In the genomic region with DNA sequence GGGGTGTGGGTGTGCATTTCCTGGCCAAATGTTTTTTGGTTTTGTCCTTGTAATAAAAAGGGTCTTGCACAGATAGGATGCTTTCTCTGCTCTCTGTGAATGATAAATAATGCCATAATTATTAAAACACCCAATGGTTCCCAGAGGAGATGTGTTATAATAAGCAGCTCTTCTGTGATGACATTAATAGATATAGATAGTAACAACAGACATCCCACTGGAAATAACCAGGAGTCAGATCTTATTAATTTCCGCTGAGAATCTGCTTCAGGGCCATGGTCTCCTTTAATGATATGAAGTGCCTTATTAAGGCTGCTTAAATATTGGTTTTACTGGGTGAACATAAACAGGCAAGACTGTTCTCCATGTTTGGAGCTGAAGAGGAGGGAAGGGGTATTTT, we compare ENCODE assay signal across 30 mouse cellular contexts. TPM values are rescaled to one million over a fixed set of nuclear protein-coding genes. Genes with fewer than 3 reads are reported as not detected.
DNase-seq lines count a peak whose midpoint lies in the region; ATAC-seq lines count a peak whose summit lies in the region.
"Had no signal": no experiment of that assay in that cellular context is flagged by ENCODE, and none has a peak within 500 bp of the region (broad histone marks: within the 10 kb centered on the region; RNA-seq: fewer than 3 reads in every experiment).

No protein-coding gene starts in this region.

- no peaks in the 10 kb centered on the region for H3K9me3 ChIP-seq in hindbrain, embryonic 11.5 days (ENCODE audit: control insufficient read depth, low read length)
- no peaks in the 10 kb centered on the region for H3K9me3 ChIP-seq in hindbrain, embryonic 10.5 days
- no peaks in the 10 kb centered on the region for H3K9me3 ChIP-seq in neural tube, embryonic 13.5 days
- H3K9me3 ChIP-seq in neural tube, embryonic 14.5 days (ENCODE audit: control insufficient read depth, low read length) = no peaks in the 10 kb centered on the region
- H3K9me3 ChIP-seq: forebrain, embryonic 13.5 days; heart, embryonic 10.5 days; limb, embryonic 12.5 days; liver, embryonic 15.5 days; lung, embryonic 15.5 days; megakaryocyte, embryonic 14.5 days had no signal

- H3K4me1 ChIP-seq in hindbrain, embryonic 11.5 days (replicated peaks; ENCODE audit: control insufficient read depth, insufficient read depth, low read length) = no peaks in the 10 kb centered on the region
- H3K4me1 ChIP-seq in hindbrain, embryonic 10.5 days (replicated peaks) = no peaks in the 10 kb centered on the region
- peaks cover 6% of the 10 kb centered on the region; the same call in 1 of the 2 replicates for H3K4me1 ChIP-seq in neural tube, embryonic 13.5 days (replicated peaks)
- no peaks in the 10 kb centered on the region for H3K4me1 ChIP-seq in neural tube, embryonic 14.5 days (ENCODE audit: control insufficient read depth, insufficient read depth, low read length)
- H3K4me1 ChIP-seq: forebrain, embryonic 13.5 days; heart, embryonic 10.5 days; limb, embryonic 12.5 days; liver, embryonic 15.5 days; lung, embryonic 15.5 days had no signal

- no peak overlapping the region for H3K9ac ChIP-seq in hindbrain, embryonic 11.5 days (ENCODE audit: low read depth, low read length)
- H3K9ac ChIP-seq in neural tube, embryonic 13.5 days = no peak overlapping the region
- no peak overlapping the region for H3K9ac ChIP-seq in neural tube, embryonic 14.5 days (replicated peaks; ENCODE audit: low read depth, low read length)
- H3K9ac ChIP-seq: forebrain, embryonic 13.5 days; limb, embryonic 12.5 days; liver, embryonic 15.5 days; lung, embryonic 15.5 days had no signal

- H3K27me3 ChIP-seq in hindbrain, embryonic 11.5 days (ENCODE audit: control insufficient read depth, insufficient read depth, low read length) = no peaks in the 10 kb centered on the region
- no peaks in the 10 kb centered on the region for H3K27me3 ChIP-seq in hindbrain, embryonic 10.5 days (ENCODE audit: insufficient read depth, poor library complexity, severe bottlenecking)
- H3K27me3 ChIP-seq in neural tube, embryonic 13.5 days = no peaks in the 10 kb centered on the region
- H3K27me3 ChIP-seq in neural tube, embryonic 14.5 days (ENCODE audit: control insufficient read depth, insufficient read depth, low read length) = no peaks in the 10 kb centered on the region
- H3K27me3 ChIP-seq: forebrain, embryonic 13.5 days; limb, embryonic 12.5 days; liver, embryonic 15.5 days; lung, embryonic 15.5 days; megakaryocyte, embryonic 14.5 days; Patski had no signal

- 81% methylated on average over 1 of the region's 1 CpGs for WGBS in hindbrain, embryonic 11.5 days
- WGBS in hindbrain, embryonic 10.5 days = 87% methylated on average over 1 of the region's 1 CpGs
- WGBS in neural tube, embryonic 13.5 days = 65% methylated on average over 1 of the region's 1 CpGs
- 61% methylated on average over 1 of the region's 1 CpGs for WGBS in neural tube, embryonic 14.5 days

- DNase-seq in hindbrain, embryonic 11.5 days (ENCODE audit: low spot score) = no peak
- DNase-seq in hindbrain, embryonic 10.5 days (ENCODE audit: low spot score) = no peak
- DNase-seq in neural tube, embryonic 10.5 days (ENCODE audit: extremely low spot score, low spot score) = no peak
- DNase-seq in right cerebral cortex, postnatal 4 days = no peak
- DNase-seq in cerebellum, postnatal 14 days = no peak
- DNase-seq: adrenal gland, postnatal 10 days; cerebellum, adult 11 months; cerebellum, adult 9-11 months; gastrocnemius, postnatal 14 days; heart, postnatal 36 days; kidney, adult 11 months; kidney, postnatal 14 days; lung, postnatal 36 days; thymus, adult 2 months; thymus, postnatal 36 days had no signal

- ATAC-seq in hindbrain, embryonic 11.5 days (ENCODE audit: low FRiP score) = 0 out of 2 replicates have a peak, but pooled peaks have one; percentile 27
- peak; percentile 56 for ATAC-seq in neural tube, embryonic 13.5 days (ENCODE audit: low read depth)
- peak; percentile 79; the same call in 1 of the 2 replicates for ATAC-seq in neural tube, embryonic 14.5 days (ENCODE audit: low read depth)
- ATAC-seq: forebrain, embryonic 13.5 days; inflammation-experienced regulatory T-cells, adult 6 months; midbrain, embryonic 16.5 days; Patski had no signal

- H3K4me3 ChIP-seq in hindbrain, embryonic 11.5 days (ENCODE audit: low read depth, low read length) = no peak overlapping the region
- H3K4me3 ChIP-seq in hindbrain, embryonic 10.5 days = no peak overlapping the region
- H3K4me3 ChIP-seq in neural tube, embryonic 13.5 days = no peak overlapping the region
- no peak overlapping the region for H3K4me3 ChIP-seq in neural tube, embryonic 14.5 days (ENCODE audit: low read depth, low read length)
- H3K4me3 ChIP-seq: forebrain, embryonic 13.5 days; heart, embryonic 10.5 days; left cerebral cortex, adult 2 months; limb, embryonic 12.5 days; liver, embryonic 15.5 days; lung, embryonic 15.5 days; megakaryocyte, embryonic 14.5 days; myocyte had no signal

- H3K36me3 ChIP-seq in hindbrain, embryonic 11.5 days (ENCODE audit: control insufficient read depth, insufficient read depth, low read length) = no peaks in the 10 kb centered on the region
- no peaks in the 10 kb centered on the region for H3K36me3 ChIP-seq in hindbrain, embryonic 10.5 days
- no peaks in the 10 kb centered on the region for H3K36me3 ChIP-seq in neural tube, embryonic 13.5 days
- no peaks in the 10 kb centered on the region for H3K36me3 ChIP-seq in neural tube, embryonic 14.5 days (ENCODE audit: control insufficient read depth, insufficient read depth, low read length)
- H3K36me3 ChIP-seq: heart, embryonic 10.5 days; limb, embryonic 12.5 days; liver, embryonic 15.5 days; lung, embryonic 15.5 days had no signal

- no peak overlapping the region for H3K27ac ChIP-seq in hindbrain, embryonic 11.5 days (ENCODE audit: low read depth, low read length)
- no peak overlapping the region for H3K27ac ChIP-seq in hindbrain, embryonic 10.5 days
- H3K27ac ChIP-seq in neural tube, embryonic 13.5 days (replicated peaks) = 0 out of 2 replicates have a peak overlapping the region, but pooled peaks have one; percentile 6
- H3K27ac ChIP-seq in neural tube, embryonic 14.5 days (ENCODE audit: low read depth, low read length) = no peak overlapping the region
- H3K27ac ChIP-seq: forebrain, embryonic 13.5 days; heart, embryonic 10.5 days; left cerebral cortex, adult 2 months; limb, embryonic 12.5 days; liver, embryonic 15.5 days; lung, embryonic 15.5 days had no signal

- no peak overlapping the region for H3K4me2 ChIP-seq in hindbrain, embryonic 11.5 days (replicated peaks; ENCODE audit: low read depth, low read length)
- no peak overlapping the region for H3K4me2 ChIP-seq in neural tube, embryonic 13.5 days
- H3K4me2 ChIP-seq in neural tube, embryonic 14.5 days (ENCODE audit: low read depth, low read length) = no peak overlapping the region
- H3K4me2 ChIP-seq: forebrain, embryonic 13.5 days; limb, embryonic 12.5 days; liver, embryonic 15.5 days; lung, embryonic 15.5 days had no signal

RNA-seq across cellular contexts. Expression of gene Slc39a12, which starts 2.8 kb away (rescaled TPM):
- 0.91 and 1.5 TPM in 2 replicates for polyA plus RNA-seq in hindbrain, embryonic 11.5 days (2014; fragmentation: Nextera tagmentation; extraction: Ambion mirVana)
- polyA plus RNA-seq in hindbrain, embryonic 10.5 days (2016; fragmentation: Nextera tagmentation; extraction: Ambion mirVana) = 0.83 and 0.89 TPM in 2 replicates
- polyA plus RNA-seq in neural tube, embryonic 13.5 days (2015; fragmentation: Nextera tagmentation; extraction: Ambion mirVana) = 1.6 and 2.0 TPM in 2 replicates
- 4.0 and 4.3 TPM in 2 replicates for polyA plus RNA-seq in neural tube, embryonic 14.5 days (2014; fragmentation: Nextera tagmentation; extraction: Ambion mirVana)
- polyA plus RNA-seq: heart, embryonic 10.5 days; heart, embryonic 16.5 days; inflammation-experienced regulatory T-cells, adult 6 months; kidney, embryonic 14.5 days; limb, embryonic 12.5 days; lung, embryonic 15.5 days had no signal

Comparison
In these comparisons a context has a peak if more than half of its experiments do, and no peak if none do; other contexts are left out.
1. ATAC-seq: peak in every context shown above with its lines; median percentile 79 in neural tube, embryonic 14.5 days; 56 in neural tube, embryonic 13.5 days; 27 in hindbrain, embryonic 11.5 days.